Mouse (Mus musculus) urinary bladder, postnatal 4 days (tissue): ENCODE results near the gene Cmtm6.
A peak's percentile ranks its signal among the peaks of the same experiment; 100 is the strongest.

Experiments used
- DNase-seq, 2 experiments: peaks; one replicate each; pipeline ENCODE4 v3.0.0; 2021 to 2022; ENCODE audit warnings: low spot score in 2 of 2

Gene Cmtm6

GRCm38 (mm10) chr9:114770224-114770623 lies 39.3 kb downstream of the Cmtm6 start:
- DNase-seq: no peak

GRCm38 (mm10) chr9:114771565-114771964 lies 40.6 kb downstream of the Cmtm6 start:
- no peak for DNase-seq

- DNase-seq: no peak
Measured at GRCm38 (mm10) chr9:114774629-114775028, 43.7 kb downstream of the Cmtm6 start.

DNA sequence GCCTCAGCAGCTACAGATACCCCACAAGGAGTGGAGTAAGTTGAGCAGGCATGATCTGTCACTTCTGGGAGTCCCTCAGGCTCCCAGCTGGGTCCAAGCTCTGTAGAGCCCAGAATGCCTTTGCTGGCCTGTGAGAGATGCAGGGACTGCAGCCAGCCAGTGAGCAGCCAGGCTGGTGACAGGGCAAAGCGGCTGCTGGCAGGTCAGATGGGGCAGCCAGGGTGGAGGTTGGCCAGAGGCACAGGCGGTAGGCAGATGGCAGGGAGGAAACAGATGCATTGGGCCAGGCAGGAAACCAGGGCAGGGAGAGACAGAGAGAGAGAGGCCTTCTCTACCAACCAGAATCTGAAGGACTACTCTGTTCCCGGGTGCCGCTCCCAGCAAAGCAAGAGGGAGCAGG lies 44.4 kb downstream of the Cmtm6 start:
- no peak for DNase-seq

- no peak for DNase-seq
Measured at GRCm38 (mm10) chr9:114776361-114776760, 45.4 kb downstream of the Cmtm6 start.

GRCm38 (mm10) chr9:114777178-114778046 lies 46.5 kb downstream of the Cmtm6 start:
- DNase-seq: no peak

GRCm38 (mm10) chr9:114778047-114778390 lies 47.1 kb downstream of the Cmtm6 start:
- no peak for DNase-seq

- no peak for DNase-seq
Measured at GRCm38 (mm10) chr9:114778877-114779276, 48.0 kb downstream of the Cmtm6 start.

DNA sequence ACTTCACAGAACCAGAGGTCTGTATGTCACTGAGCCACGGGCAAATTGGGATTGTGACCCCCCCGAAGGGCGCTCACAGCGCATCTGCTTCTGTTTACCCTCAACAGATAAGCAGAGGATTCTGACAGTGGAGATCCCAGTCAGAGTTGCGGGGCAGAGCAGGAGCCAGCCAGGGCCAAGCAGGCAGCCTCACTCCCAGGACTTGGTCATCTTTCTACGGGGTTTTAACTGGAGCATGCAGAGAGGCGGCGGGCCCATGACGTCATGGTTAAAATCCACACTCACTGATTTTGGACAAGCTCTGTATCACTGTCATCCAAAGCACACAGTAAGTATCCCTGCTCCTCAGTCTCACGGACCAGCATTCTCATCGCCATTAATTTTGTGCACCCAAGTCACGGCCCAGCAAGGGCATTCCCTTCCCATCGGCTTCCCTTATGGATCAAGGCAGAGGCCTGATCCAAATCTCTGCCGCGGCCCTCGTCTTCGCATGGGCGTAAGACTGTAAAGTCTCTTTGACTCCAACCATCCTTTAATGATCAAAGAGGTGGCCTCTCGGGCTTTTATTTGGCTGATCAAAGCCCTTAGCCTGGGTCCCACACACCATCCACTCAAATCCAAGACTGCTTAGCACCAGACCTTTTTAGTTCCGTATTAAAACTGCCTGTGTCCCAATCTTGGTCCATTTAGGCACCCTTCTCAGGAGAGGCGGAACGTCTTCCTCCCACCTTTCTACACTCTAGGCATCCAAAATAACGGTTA lies 49.2 kb downstream of the Cmtm6 start:
- DNase-seq: no peak

GRCm38 (mm10) chr9:114780746-114781525 lies 50.0 kb downstream of the Cmtm6 start:
- DNase-seq: peak in 1 of 2 experiments; percentile 51

DNA sequence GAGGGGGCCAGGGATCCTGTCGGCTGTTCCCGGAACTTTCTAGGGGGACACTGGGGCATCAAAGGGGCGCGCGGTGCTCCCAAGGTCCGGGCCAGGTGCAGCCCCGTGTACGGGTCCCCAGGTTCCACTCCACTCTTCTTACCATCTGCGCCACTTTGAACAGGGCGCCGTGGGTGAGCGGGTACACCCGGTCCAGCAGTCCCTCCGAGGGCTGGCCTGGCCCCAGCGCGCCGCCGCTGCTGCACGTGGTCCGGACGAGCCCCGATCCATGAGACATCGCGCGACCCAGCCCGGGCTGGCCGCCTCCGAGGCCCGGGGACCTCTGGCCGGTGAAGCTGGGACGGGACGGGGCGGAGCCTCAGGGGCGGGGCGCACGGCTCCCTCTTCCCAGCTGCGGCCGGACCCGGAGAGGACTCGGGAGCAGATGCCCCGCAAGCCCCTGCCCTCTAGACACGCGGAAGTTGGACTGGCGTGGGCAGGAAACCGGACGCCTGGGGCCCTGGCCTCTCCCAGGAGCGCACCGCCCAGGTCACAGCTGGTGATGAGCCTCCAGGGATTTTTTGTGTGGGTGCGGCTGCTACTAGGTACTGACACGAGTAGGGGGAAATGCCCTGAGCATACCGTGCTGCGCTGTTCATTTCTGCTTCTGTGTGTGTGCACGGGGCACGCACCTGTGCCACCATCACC lies 50.8 kb downstream of the Cmtm6 start, which contains the start of gene Cmtm7:
Gene Cmtm7, minus strand, starts transcription at position 331 of the 687 bp plus-strand sequence.
- DNase-seq: peak; percentile 72 to 77

- no peak for DNase-seq
Measured at GRCm38 (mm10) chr9:114785432-114786125, 54.7 kb downstream of the Cmtm6 start.

DNA sequence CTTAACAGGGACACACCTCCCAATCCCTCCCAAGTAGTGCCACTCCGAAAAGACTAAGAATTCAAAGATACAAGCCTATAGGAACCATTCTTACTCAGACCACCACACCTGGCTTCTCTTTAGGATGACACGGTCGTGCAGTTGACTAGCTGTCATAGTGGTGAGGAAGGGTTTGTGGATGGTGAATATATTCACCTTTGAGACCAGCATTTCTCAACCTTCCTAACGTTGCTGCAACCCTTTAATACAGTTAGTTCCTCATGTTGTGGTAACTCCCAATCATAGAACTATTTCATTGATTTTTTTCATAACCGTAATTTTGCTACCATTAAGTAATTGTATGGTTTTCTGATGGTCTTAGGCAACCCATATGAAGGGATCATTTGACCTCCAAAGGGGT lies 56.2 kb downstream of the Cmtm6 start:
- no peak for DNase-seq

- no peak for DNase-seq
Measured at GRCm38 (mm10) chr9:114787716-114788115, 56.8 kb downstream of the Cmtm6 start.

- no peak for DNase-seq
Measured at GRCm38 (mm10) chr9:114788697-114789096, 57.8 kb downstream of the Cmtm6 start.

- DNase-seq: no peak
Measured at GRCm38 (mm10) chr9:114789557-114789956, 58.6 kb downstream of the Cmtm6 start.

- DNase-seq: no peak
Measured at GRCm38 (mm10) chr9:114789989-114790388, 59.1 kb downstream of the Cmtm6 start.

DNA sequence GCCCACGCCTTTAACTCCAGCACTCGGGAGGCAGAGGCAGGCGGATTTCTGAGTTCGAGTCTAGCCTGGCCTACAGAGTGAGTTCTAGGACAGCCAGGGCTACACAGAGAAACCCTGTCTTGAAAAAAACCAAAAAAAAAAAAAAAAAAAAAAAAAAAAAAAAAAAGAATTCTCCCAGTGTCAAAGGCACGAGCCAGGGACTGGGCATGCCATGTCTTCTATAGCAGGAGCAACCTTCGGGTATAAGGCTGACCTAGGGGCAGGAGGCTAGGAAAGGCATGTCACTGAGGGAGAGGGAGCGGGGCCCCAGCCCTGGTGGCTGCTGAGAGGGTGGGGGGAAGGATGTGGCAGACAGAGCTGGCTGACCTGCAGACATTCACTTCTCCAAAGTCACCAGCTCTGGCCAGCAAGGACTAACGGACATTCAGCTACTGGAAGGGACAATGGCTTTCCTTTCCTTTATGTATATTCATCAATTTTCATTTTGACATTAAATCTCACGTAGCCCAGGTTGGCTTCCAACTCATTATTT lies 62.9 kb downstream of the Cmtm6 start:
- no peak for DNase-seq

DNA sequence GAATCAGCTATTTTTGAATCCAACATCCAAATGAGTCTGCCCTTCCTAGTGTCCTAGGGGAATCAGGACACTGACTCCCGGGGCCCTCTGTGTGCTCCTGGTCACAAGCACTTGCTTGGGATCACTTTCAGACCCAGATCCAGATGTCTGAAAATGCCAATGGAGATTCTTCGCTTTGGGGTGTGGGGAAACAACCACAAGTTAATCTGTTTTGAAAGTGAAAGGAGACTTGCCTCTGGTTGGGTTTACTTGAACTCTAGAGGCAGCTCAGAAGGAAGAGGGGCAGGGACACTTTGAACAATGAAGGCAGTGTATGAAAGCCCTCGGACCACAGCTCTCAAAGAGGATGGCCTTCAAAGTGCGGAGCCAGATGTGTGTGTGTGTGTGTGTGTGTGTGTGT lies 63.6 kb downstream of the Cmtm6 start:
- no peak for DNase-seq

DNA sequence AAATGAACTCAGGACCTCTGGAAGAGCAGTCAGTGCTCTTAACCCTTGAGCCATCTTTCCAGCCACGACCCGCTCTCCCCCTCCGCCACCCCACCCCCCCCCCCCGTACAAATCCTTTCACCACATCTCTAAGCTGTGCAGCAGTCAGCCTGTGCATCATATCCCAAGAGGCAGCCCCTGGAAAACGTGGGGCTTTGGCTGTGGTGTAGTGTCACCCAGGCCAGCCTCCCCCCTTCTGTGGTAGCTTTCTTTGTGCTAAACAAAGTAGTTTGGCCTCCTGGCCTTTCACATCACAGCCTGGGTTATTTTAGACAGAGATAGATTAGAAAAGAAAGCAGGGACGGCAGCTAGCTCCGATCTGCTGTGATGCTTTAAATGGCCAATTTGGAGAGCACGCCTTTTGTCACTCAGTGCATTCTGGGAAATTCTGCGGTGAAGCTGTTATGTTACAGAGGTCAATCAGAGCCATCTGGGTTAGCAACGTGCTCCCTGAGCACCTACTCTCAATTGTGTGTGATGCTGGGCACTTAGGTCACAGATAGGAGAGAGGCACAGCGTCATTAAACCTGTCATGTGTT lies 65.6 kb downstream of the Cmtm6 start:
- DNase-seq: no peak
